Mouse (Mus musculus): ENCODE results near the gene Dbn1. TPM values are rescaled to one million over a fixed set of nuclear protein-coding genes. Genes with fewer than 3 reads are reported as not detected.
"Not testable (repeated sequence)": the region's sequence is repeated elsewhere in the genome, so short reads cannot be mapped to it uniquely, and the experiment has no call there.

Gene Dbn1
- polyA plus RNA-seq, 1 experiment = 8.3 TPM

DNA sequence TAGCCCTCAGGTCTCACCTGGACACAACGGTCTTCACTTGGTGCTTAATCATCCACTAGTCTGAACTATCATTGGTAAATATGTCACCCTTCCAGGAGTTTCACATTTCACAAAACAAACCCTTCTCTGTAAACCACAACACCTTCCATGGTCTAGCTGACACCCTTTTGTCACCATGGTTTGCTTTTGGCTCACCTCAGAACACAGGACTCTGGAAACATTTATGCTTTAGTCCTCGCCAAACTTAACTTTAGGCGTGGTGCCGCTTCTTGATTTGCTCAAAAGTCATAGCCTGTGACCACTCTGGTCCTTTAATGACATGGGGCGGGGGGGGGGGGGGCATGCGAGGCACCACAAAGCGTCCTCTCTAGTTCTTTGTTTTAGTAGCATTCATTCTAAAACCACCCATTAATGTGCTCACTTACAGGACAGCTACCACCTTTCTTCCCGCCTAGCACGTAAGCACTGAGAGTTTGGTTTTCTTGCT is 44.1 kb downstream of the Dbn1 start:
- peak overlapping the region; percentile 79 for H3K4me3 ChIP-seq (ENCODE audit: insufficient read depth, low read depth, low read length)
- peak overlapping the region; percentile 99 for H3K27ac ChIP-seq (replicated peaks; ENCODE audit: low read depth, low read length)
- H3K4me1 ChIP-seq (ENCODE audit: control insufficient read depth, insufficient read depth, insufficient read length, low read length) = peaks cover 38% of the 10 kb centered on the region

DNA sequence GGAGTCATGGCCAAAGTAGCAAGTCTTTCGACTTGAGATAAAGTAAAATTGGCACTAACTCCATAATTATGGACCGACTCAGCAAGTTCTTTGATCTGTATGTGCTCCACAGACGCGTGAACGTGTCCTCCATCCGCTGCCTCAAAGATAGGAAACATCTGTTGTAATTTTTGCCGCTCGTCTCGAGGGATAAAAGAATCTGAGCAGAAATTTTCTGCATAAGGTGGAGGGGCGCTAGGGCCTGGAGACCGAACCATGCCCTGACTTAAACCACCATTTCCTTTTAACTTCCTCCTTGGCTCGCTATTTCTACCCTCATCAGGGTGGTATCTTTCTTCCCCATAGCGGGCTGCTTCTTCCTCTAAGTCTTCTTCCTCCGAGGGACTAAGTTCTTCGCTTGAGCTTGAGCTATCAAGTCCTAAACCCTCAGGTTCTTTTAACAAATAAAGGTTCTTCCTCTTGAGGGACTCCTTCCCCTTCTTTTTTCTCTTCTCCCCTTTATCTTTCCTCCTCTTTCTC is 50.7 kb downstream of the Dbn1 start:
- H3K4me1 ChIP-seq (ENCODE audit: control insufficient read depth, insufficient read depth, insufficient read length, low read length); H3K27ac ChIP-seq (replicated peaks; ENCODE audit: low read depth, low read length); H3K4me3 ChIP-seq (ENCODE audit: insufficient read depth, low read depth, low read length): not testable (repeated sequence)

DNA sequence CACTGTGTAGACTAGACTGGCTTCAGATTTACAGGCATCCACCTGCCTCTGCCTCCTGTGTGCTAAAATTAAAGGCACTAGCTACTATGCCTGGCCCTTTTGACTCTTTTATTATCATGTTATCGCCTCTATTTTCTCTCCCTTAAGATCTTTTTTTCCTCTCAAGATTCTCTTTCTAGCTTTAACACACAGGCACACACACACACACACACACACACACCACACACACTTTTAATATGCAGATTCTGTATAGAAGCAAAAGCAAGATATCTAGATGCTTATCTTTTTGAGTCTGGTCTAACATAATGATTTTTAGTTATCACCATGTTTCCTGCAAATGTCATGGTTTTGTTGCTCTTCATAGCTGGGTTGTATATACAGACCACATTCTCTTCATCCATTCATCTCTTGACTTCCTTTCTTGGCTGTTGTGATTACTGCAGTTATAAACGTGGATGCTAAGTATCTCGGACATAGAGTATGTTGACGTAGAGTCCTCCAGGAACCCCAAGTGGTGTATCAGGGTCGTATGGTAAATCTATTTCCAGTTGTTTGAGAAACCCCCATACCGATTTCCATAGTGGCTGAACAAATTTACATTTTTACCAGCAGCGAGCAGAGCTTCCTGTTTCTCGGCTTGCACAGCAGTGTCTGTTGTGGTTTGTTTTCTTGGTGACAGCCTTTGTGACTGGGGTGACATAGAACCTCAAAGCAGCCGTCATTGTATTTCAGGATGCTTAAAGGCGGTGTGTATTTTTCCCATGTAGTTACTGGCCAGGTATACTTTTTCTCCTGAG is 55.8 kb downstream of the Dbn1 start:
- 0 out of 2 replicates have a peak overlapping the region, but pooled peaks have one; percentile 9 for H3K27ac ChIP-seq (replicated peaks; ENCODE audit: low read depth, low read length)
- no peak overlapping the region for H3K4me3 ChIP-seq (ENCODE audit: insufficient read depth, low read depth, low read length)
- no peaks in the 10 kb centered on the region; the same call in 1 of the 2 replicates for H3K4me1 ChIP-seq (ENCODE audit: control insufficient read depth, insufficient read depth, insufficient read length, low read length)

DNA sequence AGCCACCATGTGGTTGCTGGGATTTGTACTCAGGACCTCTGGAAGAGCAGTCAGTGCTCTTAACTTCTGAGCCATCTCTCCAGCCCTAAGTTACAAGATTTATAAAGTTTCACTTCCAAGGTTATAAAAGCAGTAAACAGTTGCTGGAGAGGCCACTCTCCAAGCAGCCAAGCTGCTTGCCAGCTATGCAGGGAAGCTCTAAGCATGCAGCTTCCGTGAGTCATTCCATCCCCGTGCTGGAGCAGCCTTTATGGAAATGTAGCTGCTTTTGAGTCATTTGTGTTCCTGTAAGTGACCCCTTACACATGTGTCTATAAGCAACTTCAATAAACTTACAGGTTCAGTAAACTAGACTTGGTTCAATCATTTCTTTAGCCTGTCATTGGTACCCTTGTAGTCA is 57.3 kb downstream of the Dbn1 start:
- H3K27ac ChIP-seq (replicated peaks; ENCODE audit: low read depth, low read length) = no peak overlapping the region
- no peaks in the 10 kb centered on the region; the same call in 1 of the 2 replicates for H3K4me1 ChIP-seq (ENCODE audit: control insufficient read depth, insufficient read depth, insufficient read length, low read length)

DNA sequence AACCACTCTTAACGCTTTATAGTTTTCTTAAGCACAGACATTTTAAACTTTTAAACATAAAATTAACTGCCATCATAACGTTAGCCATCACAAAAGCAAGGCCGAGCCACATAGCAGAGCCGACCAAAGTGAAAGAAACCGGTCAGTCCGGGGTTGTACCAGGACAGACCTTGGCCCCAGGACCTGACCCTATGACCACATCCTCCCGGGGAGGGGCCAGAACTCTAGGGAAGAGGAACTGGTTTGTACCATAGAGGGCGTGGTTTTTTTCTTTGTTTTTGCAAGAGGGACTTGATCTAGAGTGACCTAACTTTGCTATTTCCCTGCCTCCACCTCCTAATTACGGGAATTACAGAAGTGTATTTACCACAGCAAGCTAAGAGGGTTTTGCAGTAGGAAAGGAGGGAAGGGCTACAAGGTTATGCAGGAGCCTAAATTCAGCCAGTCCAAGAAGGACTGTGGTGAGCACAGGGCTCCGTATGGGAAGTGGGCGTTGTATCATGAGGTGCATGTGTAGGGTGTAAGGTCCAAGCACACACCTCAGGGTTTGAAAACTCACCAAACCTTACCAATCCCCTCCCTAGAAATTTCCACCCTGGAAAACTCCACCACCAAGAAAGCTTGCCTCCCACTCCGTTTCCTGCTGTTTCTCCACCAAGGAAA is 58.6 kb downstream of the Dbn1 start:
- Histone ChIP-seq H3K4me1 (ENCODE audit: control insufficient read depth, insufficient read depth, insufficient read length, low read length) (no peaks in the 10 kb centered on the region; the same call in 1 of the 2 replicates), H3K4me3 (ENCODE audit: insufficient read depth, low read depth, low read length) (0 out of 2 replicates have a peak overlapping the region, but pooled peaks have one; percentile 4), H3K27ac (replicated peaks; ENCODE audit: low read depth, low read length) (peak overlapping the region; percentile 83)

More for the DNA sequence above, 57.3 kb downstream of the Dbn1 start:
- no peak overlapping the region for H3K4me3 ChIP-seq (ENCODE audit: insufficient read depth, low read depth, low read length)

DNA sequence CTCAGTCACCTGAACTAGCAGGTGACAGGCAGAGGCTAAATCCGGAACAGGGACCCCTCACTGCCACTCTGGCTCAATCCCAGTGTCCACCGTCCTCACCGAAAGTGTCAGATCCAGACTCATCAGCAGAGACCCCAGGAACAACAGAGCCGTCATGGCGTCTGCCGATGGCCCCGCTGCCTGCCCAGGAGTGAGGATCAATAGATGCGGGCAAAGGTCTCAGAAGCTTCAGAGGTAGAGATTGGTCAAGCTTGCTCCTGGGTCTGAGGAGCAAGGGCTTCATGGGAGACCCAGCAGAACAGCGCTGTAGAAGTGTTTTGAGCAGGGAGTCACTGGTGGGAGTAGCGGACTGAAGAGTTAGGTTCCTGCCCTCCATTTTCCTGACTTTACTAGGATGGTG is 61.3 kb downstream of the Dbn1 start, which contains the start of gene F12:
Gene F12, minus strand, starts transcription at position 181 of the 400 bp plus-strand sequence.
- Histone ChIP-seq H3K27ac (replicated peaks; ENCODE audit: low read depth, low read length) (no peak within 1 kb of the TSS), H3K4me1 (ENCODE audit: control insufficient read depth, insufficient read depth, insufficient read length, low read length) (no peaks in the 10 kb centered on the region; the same call in 1 of the 2 replicates), H3K4me3 (ENCODE audit: insufficient read depth, low read depth, low read length) (no peak within 1 kb of the TSS)

Other genes with a start within 250 kb of the Dbn1 start
- gene Prelid1, start 167.6 kb downstream of the Dbn1 start, polyA plus RNA-seq (2012; ENCODE audit: insufficient read depth, insufficient read length, missing spikeins) = 116 and 125 TPM in 2 replicates
- 40.0 and 56.9 TPM in 2 replicates for gene Rab24, start 166.2 kb downstream of the Dbn1 start, polyA plus RNA-seq (2012; ENCODE audit: insufficient read depth, insufficient read length, missing spikeins)
- not detected in 2 replicates for gene Mxd3, start 158.3 kb downstream of the Dbn1 start, polyA plus RNA-seq (2012; ENCODE audit: insufficient read depth, insufficient read length, missing spikeins)
- 87.3 and 88.0 TPM in 2 replicates for gene Lman2, start 125.3 kb downstream of the Dbn1 start, polyA plus RNA-seq (2012; ENCODE audit: insufficient read depth, insufficient read length, missing spikeins)
- not detected in 2 replicates for gene Rgs14, start 118.4 kb downstream of the Dbn1 start, polyA plus RNA-seq (2012; ENCODE audit: insufficient read depth, insufficient read length, missing spikeins)
- gene Slc34a1, start 89.9 kb downstream of the Dbn1 start, polyA plus RNA-seq (2012; ENCODE audit: insufficient read depth, insufficient read length, missing spikeins) = not detected in 2 replicates
- gene Pfn3, start 72.9 kb downstream of the Dbn1 start, polyA plus RNA-seq (2012; ENCODE audit: insufficient read depth, insufficient read length, missing spikeins) = not detected in 2 replicates
- gene F12, start 61.3 kb downstream of the Dbn1 start, polyA plus RNA-seq (2012; ENCODE audit: insufficient read depth, insufficient read length, missing spikeins) = not detected in 2 replicates
- gene Grk6, start 43.0 kb downstream of the Dbn1 start, polyA plus RNA-seq (2012; ENCODE audit: insufficient read depth, insufficient read length, missing spikeins) = 10.5 and 17.4 TPM in 2 replicates
- not detected in 2 replicates for gene Prr7, start 23.8 kb downstream of the Dbn1 start, polyA plus RNA-seq (2012; ENCODE audit: insufficient read depth, insufficient read length, missing spikeins)
- gene Pdlim7, start 25.6 kb upstream of the Dbn1 start, polyA plus RNA-seq (2012; ENCODE audit: insufficient read depth, insufficient read length, missing spikeins) = 8.0 and 16.1 TPM in 2 replicates
- gene Dok3, start 41.2 kb upstream of the Dbn1 start, polyA plus RNA-seq (2012; ENCODE audit: insufficient read depth, insufficient read length, missing spikeins) = 1.3 and 2.4 TPM in 2 replicates
- 16.0 and 17.6 TPM in 2 replicates for gene Ddx41, start 48.5 kb upstream of the Dbn1 start, polyA plus RNA-seq (2012; ENCODE audit: insufficient read depth, insufficient read length, missing spikeins)
- gene Fam193b, start 83.0 kb upstream of the Dbn1 start, polyA plus RNA-seq (2012; ENCODE audit: insufficient read depth, insufficient read length, missing spikeins) = 4.4 and 9.7 TPM in 2 replicates
- gene Tmed9, start 85.6 kb upstream of the Dbn1 start, polyA plus RNA-seq (2012; ENCODE audit: insufficient read depth, insufficient read length, missing spikeins) = 34.0 and 61.2 TPM in 2 replicates
- gene B4galt7, start 111.8 kb upstream of the Dbn1 start, polyA plus RNA-seq (2012; ENCODE audit: insufficient read depth, insufficient read length, missing spikeins) = 5.9 and 8.2 TPM in 2 replicates
- gene Caml, start 134.9 kb upstream of the Dbn1 start, polyA plus RNA-seq (2012; ENCODE audit: insufficient read depth, insufficient read length, missing spikeins) = 16.6 and 19.3 TPM in 2 replicates
- gene Ddx46, start 146.9 kb upstream of the Dbn1 start, polyA plus RNA-seq (2012; ENCODE audit: insufficient read depth, insufficient read length, missing spikeins) = 16.4 and 21.2 TPM in 2 replicates
- 23.8 and 27.0 TPM in 2 replicates for gene B230219D22Rik, start 205.0 kb upstream of the Dbn1 start, polyA plus RNA-seq (2012; ENCODE audit: insufficient read depth, insufficient read length, missing spikeins)
- 42.2 and 43.3 TPM in 2 replicates for gene Txndc15, start 226.5 kb upstream of the Dbn1 start, polyA plus RNA-seq (2012; ENCODE audit: insufficient read depth, insufficient read length, missing spikeins)
- 80.7 and 86.3 TPM in 2 replicates for gene Pcbd2, start 239.3 kb upstream of the Dbn1 start, polyA plus RNA-seq (2012; ENCODE audit: insufficient read depth, insufficient read length, missing spikeins)

Data from brown adipose tissue, adult 24 weeks (tissue).